Mouse (Mus musculus) kidney, postnatal 10 days (tissue): ENCODE measurements at regions not wholly inside any gene's neighbourhood (a gene's known extent, or its start where the extent isn't known, plus 50 kb on each side); places are given as distances from the start of the nearest gene placed in this dataset.

Source experiments
- DNase-seq: peaks from one replicate; pipeline ENCODE4 v3.0.0; 2021; ENCODE audit warnings: mixed read lengths

GRCm38 (mm10) chr6:135433753-135434152 is 71.4 kb downstream of the Emp1 start:
- DNase-seq, result no peak

- DNase-seq, result no peak
These were observed 74.0 kb downstream of the Emp1 start for GRCm38 (mm10) chr6:135436315-135436714.

- no peak for DNase-seq
These were observed 75.9 kb downstream of the Emp1 start for GRCm38 (mm10) chr6:135438271-135438670.

- DNase-seq, result no peak
These were observed 79.0 kb downstream of the Emp1 start for GRCm38 (mm10) chr6:135441126-135441871.

GRCm38 (mm10) chr6:135444661-135445060 is 82.3 kb downstream of the Emp1 start:
- peak; percentile 96 for DNase-seq

GRCm38 (mm10) chr6:135445070-135445469 is 82.7 kb downstream of the Emp1 start:
- peak; percentile 14 for DNase-seq

GRCm38 (mm10) chr6:135447801-135448200 is 85.5 kb downstream of the Emp1 start:
- no peak for DNase-seq

GRCm38 (mm10) chr6:135449228-135449627 is 86.9 kb downstream of the Emp1 start:
- DNase-seq, result no peak

- DNase-seq, result no peak
These were observed 88.2 kb downstream of the Emp1 start for GRCm38 (mm10) chr6:135450573-135450972.

GRCm38 (mm10) chr6:135451165-135451797 is 88.9 kb downstream of the Emp1 start:
- DNase-seq, result no peak

- no peak for DNase-seq
These were observed 90.7 kb downstream of the Emp1 start for GRCm38 (mm10) chr6:135453041-135453440.

- DNase-seq, result no peak
These were observed 110.2 kb downstream of the Emp1 start for GRCm38 (mm10) chr6:135472495-135472894.

- no peak for DNase-seq
These were observed 110.8 kb downstream of the Emp1 start for GRCm38 (mm10) chr6:135473146-135473545.

- no peak for DNase-seq
These were observed 126.5 kb downstream of the Emp1 start for GRCm38 (mm10) chr6:135488795-135489194.

- no peak for DNase-seq
These were observed 131.6 kb downstream of the Emp1 start for GRCm38 (mm10) chr6:135493983-135494382.

GRCm38 (mm10) chr6:135495841-135496240 is 133.5 kb downstream of the Emp1 start:
- peak; percentile 75 for DNase-seq

GRCm38 (mm10) chr6:135498592-135498991 is 136.2 kb downstream of the Emp1 start:
- no peak for DNase-seq

GRCm38 (mm10) chr6:135500381-135500780 is 138.0 kb downstream of the Emp1 start:
- no peak for DNase-seq

GRCm38 (mm10) chr6:135501791-135502190 is 139.4 kb downstream of the Emp1 start:
- DNase-seq, result no peak

- DNase-seq, result no peak
These were observed 140.1 kb downstream of the Emp1 start for GRCm38 (mm10) chr6:135502405-135502804.

GRCm38 (mm10) chr6:135518710-135519437 is 156.5 kb downstream of the Emp1 start:
- DNase-seq, result no peak

- DNase-seq, result no peak
These were observed 157.1 kb downstream of the Emp1 start for GRCm38 (mm10) chr6:135519438-135519803.

GRCm38 (mm10) chr6:135520868-135521267 is 158.5 kb downstream of the Emp1 start:
- no peak for DNase-seq

- no peak for DNase-seq
These were observed 162.5 kb downstream of the Emp1 start for GRCm38 (mm10) chr6:135524886-135525285.
